Mouse (Mus musculus) neural tube, embryonic 13.5 days (tissue): ENCODE measurements at regions not wholly inside any gene's neighbourhood (a gene's known extent, or its start where the extent isn't known, plus 50 kb on each side); places are given as distances from the start of the nearest gene placed in this dataset.
A peak's percentile ranks its signal among the peaks of the same experiment; 100 is the strongest.

Experiments used
- ATAC-seq: fragments of 200-750 bp; cut with Nextera tagmentation; 2 replicates; pipeline ENCODE4 v1.8.0; 2017; ENCODE audit warnings: low read depth, mild to moderate bottlenecking, moderate TSS enrichment, moderate library complexity
- H3K27ac ChIP-seq: fragments of 300-500 bp; sonication (generic); replicated peaks from 2 replicates; pipeline ENCODE4 v1.5.1; 2015; ENCODE audit warnings: moderate library complexity, mild to moderate bottlenecking, inconsistent platforms
- H3K27me3 ChIP-seq: fragments of 300-500 bp; sonication (generic); 2 replicates; pipeline ENCODE4 v1.6.1; 2015; ENCODE audit warnings: mild to moderate bottlenecking, inconsistent platforms
- H3K36me3 ChIP-seq: fragments of 300-500 bp; sonication (generic); 2 replicates; pipeline ENCODE4 v1.6.1; 2015; ENCODE audit warnings: mild to moderate bottlenecking, inconsistent platforms
- H3K4me1 ChIP-seq: fragments of 300-500 bp; sonication (generic); replicated peaks from 2 replicates; pipeline ENCODE4 v1.6.1; 2015; ENCODE audit warnings: inconsistent platforms
- H3K4me2 ChIP-seq: fragments of 300-500 bp; sonication (generic); 2 replicates; pipeline ENCODE4 v1.6.1; 2015; ENCODE audit warnings: inconsistent platforms, mild to moderate bottlenecking, moderate library complexity
- H3K4me3 ChIP-seq: fragments of 300-500 bp; sonication (generic); 2 replicates; pipeline ENCODE4 v1.5.1; 2015; ENCODE audit warnings: mild to moderate bottlenecking, inconsistent platforms
- H3K9ac ChIP-seq: fragments of 300-500 bp; sonication (generic); 2 replicates; pipeline ENCODE4 v1.6.1; 2015; ENCODE audit warnings: moderate library complexity, mild to moderate bottlenecking, inconsistent platforms
- H3K9me3 ChIP-seq: fragments of 300-500 bp; sonication (generic); 2 replicates; pipeline ENCODE4 v1.6.1; 2016; ENCODE audit warnings: inconsistent platforms
- WGBS: fragments of 180-500 bp; shearing (Covaris S2); methylation state at CpG from one replicate; pipeline ENCODE4 v1.1.7; 2015; 5-methylcytosine and 5-hydroxymethylcytosine counted together

DNA sequence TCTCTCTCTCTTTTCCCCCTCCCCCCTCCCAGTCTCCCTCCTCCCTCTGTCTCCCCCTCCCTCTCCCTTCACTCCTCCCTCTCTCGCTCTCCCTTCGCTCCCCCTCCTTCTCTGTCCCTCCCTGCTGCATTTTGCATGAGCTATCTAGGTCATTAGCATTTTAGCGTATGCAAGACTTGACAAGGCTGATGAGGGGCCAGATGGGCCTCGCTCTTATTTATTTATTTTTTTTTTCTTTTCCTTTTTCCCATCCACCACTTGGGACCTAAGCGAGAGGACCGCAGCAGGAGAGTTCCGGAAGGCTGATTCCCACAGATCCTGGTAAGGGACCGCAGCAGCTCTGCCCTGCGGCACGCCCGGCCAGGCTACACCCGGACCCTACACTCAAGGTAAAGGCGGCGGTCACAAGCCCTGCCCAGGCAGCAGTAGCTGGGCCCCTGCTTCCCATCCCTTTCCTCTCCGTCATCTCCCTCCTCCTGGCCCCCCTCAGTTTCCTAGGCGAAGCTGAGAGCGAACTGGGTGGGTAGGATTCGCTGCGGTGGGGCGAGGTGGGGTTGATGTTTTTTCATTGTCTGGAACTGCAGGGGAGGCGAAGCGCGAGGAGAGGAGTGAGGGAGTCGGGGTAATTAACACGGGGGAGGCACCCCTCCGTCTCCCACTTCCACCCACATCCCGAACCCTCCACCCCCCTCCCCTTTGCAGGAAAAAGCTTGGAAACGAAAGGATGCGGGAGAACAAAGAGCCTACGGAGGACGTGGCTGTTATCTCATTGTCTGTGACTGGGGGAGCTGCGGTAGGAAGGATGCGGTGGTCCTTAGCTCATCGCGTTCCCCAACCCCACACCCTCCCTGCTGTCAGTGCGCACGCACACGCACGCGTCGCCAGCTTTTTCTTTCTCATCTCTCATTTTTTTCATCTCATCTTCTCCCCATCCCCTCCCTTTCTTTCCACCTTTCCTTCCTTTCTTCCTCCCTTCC, 485.8 kb downstream of the Prss52 start:
- peak overlapping the region; percentile 82 for H3K4me3 ChIP-seq
- H3K36me3 ChIP-seq, result peaks cover 30% of the 10 kb centered on the region
- H3K27me3 ChIP-seq, result no peaks in the 10 kb centered on the region; the same call in 1 of the 2 replicates
- WGBS, result under 1% methylated on average over 41 of the region's 41 CpGs
- ATAC-seq, result peak; percentile 41
- peak overlapping the region; percentile 99 for H3K9ac ChIP-seq
- H3K4me1 ChIP-seq, result peaks cover 42% of the 10 kb centered on the region
- peak overlapping the region; percentile 100 for H3K27ac ChIP-seq
- peak overlapping the region; percentile 93 for H3K4me2 ChIP-seq
- H3K9me3 ChIP-seq, result no peaks in the 10 kb centered on the region

GRCm38 (mm10) chr14:64590611-64591010, 486.5 kb downstream of the Prss52 start:
- H3K4me3 ChIP-seq, result peak overlapping the region; percentile 82
- no peaks in the 10 kb centered on the region; the same call in 1 of the 2 replicates for H3K27me3 ChIP-seq
- H3K27ac ChIP-seq, result peak overlapping the region; percentile 100
- WGBS, result 2% methylated on average over 15 of the region's 15 CpGs
- peaks cover 42% of the 10 kb centered on the region for H3K4me1 ChIP-seq
- peak overlapping the region; percentile 93 for H3K4me2 ChIP-seq
- H3K36me3 ChIP-seq, result peaks cover 30% of the 10 kb centered on the region
- no peaks in the 10 kb centered on the region for H3K9me3 ChIP-seq
- peak overlapping the region; percentile 99 for H3K9ac ChIP-seq
- no peak for ATAC-seq

DNA sequence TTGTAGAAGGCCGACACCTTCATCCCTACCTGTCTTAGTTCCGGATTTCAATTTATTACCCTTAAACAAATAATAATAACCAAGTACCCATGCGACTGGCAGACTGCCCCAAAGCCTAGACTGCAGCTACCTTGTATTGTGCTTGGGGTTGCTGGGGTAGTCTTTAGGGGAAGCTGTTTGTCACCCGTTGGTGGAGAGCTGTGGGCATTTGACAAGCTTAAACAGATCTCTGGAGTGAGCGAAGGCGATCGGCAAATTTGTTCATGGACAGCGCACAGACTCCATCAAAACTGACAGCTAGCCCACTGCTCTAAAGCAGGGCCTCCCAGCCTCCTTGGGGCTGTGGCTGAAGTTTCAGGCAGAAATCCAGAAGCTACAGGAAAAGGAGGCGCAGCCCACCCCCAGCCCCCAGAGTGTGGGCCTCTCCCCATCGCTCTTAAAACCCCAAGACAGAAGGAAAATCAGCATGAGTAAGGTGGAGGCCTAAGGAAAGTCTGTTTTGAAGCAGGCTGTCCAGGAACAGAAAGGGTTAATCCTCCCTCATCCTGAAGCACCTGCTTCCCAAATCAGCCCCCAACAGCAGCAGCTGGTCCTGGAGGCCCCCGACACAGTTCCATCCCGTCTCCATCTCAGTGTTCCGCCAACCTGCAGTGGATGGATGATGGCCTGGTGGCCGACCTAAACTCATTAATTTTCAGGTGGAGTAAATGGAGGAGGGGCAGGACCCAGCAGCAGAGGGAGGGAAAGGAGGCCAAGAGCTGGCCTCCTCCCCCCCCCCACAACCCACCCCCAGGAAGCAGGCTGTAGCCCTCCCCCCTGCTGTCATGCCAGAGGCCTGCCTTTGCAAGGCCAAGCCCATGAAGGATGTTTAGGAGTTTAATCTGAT, 487.2 kb downstream of the Prss52 start:
- H3K9ac ChIP-seq, result peak overlapping the region; percentile 99
- no peaks in the 10 kb centered on the region for H3K9me3 ChIP-seq
- peak overlapping the region; percentile 82 for H3K4me3 ChIP-seq
- H3K27ac ChIP-seq, result peak overlapping the region; percentile 100
- H3K36me3 ChIP-seq, result peaks cover 30% of the 10 kb centered on the region
- H3K4me1 ChIP-seq, result peaks cover 42% of the 10 kb centered on the region
- peak overlapping the region; percentile 93 for H3K4me2 ChIP-seq
- WGBS, result 4% methylated on average over 14 of the region's 14 CpGs
- ATAC-seq, result no peak
- H3K27me3 ChIP-seq, result no peaks in the 10 kb centered on the region; the same call in 1 of the 2 replicates

GRCm38 (mm10) chr14:64592176-64592575, 488.1 kb downstream of the Prss52 start:
- Histone ChIP-seq H3K27ac (peak overlapping the region; percentile 100), H3K9ac (peak overlapping the region; percentile 99), H3K4me2 (peak overlapping the region; percentile 93), H3K4me1 (peaks cover 41% of the 10 kb centered on the region), H3K9me3 (no peaks in the 10 kb centered on the region), H3K36me3 (peaks cover 30% of the 10 kb centered on the region), H3K27me3 (no peaks in the 10 kb centered on the region; the same call in 1 of the 2 replicates), H3K4me3 (peak overlapping the region; percentile 82)
- no peak for ATAC-seq
- WGBS, result 29% methylated on average over 6 of the region's 6 CpGs

DNA sequence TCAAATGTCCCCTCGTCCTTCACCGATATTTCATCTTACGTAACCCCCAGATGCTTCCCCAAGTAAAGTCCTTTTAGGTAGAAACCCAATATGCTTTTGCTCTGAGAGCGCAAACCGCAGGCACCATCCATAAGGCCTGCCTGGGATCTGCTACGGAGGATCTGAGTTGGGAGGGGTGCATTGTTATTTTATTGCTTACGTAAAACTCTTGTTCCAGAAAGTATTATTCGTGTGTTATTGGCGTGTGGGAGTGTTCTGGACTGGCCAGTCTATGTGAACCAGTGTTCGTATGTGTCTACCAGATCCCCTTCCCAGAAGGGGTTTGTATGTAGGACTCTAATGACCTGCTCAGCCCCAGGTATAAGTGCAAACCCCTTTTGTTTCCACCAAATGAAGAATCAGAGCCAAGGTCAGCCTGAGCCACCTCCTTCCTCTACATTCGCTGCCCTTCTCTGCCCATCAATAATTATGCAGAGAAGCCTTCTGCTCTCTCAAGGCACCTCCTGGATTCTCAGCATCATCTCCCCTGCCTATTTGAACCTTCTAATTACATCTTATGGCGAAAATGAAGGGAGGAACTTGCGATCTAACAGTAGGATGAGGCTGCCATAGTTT, 488.7 kb downstream of the Prss52 start:
- H3K4me2 ChIP-seq, result peak overlapping the region; percentile 93
- H3K4me1 ChIP-seq, result peaks cover 48% of the 10 kb centered on the region
- H3K27ac ChIP-seq, result peak overlapping the region; percentile 100
- WGBS, result 45% methylated on average over 13 of the region's 13 CpGs
- H3K9me3 ChIP-seq, result no peaks in the 10 kb centered on the region
- peaks cover 30% of the 10 kb centered on the region for H3K36me3 ChIP-seq
- peak overlapping the region; percentile 82 for H3K4me3 ChIP-seq
- H3K9ac ChIP-seq, result peak overlapping the region; percentile 99
- ATAC-seq, result no peak
- no peaks in the 10 kb centered on the region; the same call in 1 of the 2 replicates for H3K27me3 ChIP-seq

- Histone ChIP-seq H3K27me3 (no peaks in the 10 kb centered on the region; the same call in 1 of the 2 replicates), H3K4me2 (peak overlapping the region; percentile 93), H3K4me3 (peak overlapping the region; percentile 82), H3K36me3 (peaks cover 30% of the 10 kb centered on the region), H3K9ac (peak overlapping the region; percentile 99), H3K4me1 (peaks cover 54% of the 10 kb centered on the region), H3K9me3 (no peaks in the 10 kb centered on the region), H3K27ac (peak overlapping the region; percentile 100)
- no peak for ATAC-seq
- WGBS, result 0% methylated on average over 4 of the region's 4 CpGs
Measured at GRCm38 (mm10) chr14:64593564-64593963, 489.5 kb downstream of the Prss52 start.

DNA sequence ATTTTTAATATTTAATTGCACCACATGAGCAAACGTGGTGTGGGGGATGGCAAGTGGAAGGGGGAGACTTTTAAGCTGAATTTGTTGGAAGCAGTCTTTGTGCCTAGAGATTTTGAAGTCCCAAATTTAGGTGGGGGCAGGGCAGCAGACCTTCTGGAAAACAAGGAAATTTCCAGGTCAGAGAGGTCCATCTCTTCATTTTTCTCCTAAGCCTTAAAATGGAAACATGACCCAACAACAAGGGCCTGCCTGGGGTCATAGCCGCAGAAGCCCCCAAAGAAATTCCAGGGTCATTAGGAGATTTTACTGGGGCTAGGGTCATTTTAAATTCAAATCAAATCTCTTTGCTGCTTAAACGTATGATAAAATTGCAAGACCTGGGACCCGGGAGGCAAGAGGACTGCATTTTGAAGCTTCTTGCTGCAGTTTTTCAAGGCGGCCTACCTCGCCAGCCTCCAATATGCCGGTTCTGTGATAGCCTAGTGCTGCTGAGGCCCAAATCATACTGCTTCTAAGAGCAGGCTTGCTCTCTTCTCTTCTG, 490.0 kb downstream of the Prss52 start:
- Histone ChIP-seq H3K27me3 (no peaks in the 10 kb centered on the region; the same call in 1 of the 2 replicates), H3K4me3 (peak overlapping the region; percentile 82), H3K9ac (peak overlapping the region; percentile 99), H3K4me1 (peaks cover 54% of the 10 kb centered on the region), H3K36me3 (peaks cover 30% of the 10 kb centered on the region), H3K9me3 (no peaks in the 10 kb centered on the region), H3K4me2 (peak overlapping the region; percentile 93), H3K27ac (peak overlapping the region; percentile 100)
- WGBS, result 27% methylated on average over 7 of the region's 7 CpGs
- no peak for ATAC-seq

- Histone ChIP-seq H3K27me3 (no peaks in the 10 kb centered on the region; the same call in 1 of the 2 replicates), H3K9me3 (no peaks in the 10 kb centered on the region), H3K36me3 (peaks cover 27% of the 10 kb centered on the region), H3K4me2 (peak overlapping the region; percentile 93), H3K27ac (peak overlapping the region; percentile 100), H3K4me3 (peak overlapping the region; percentile 82; the same call in 1 of the 2 replicates), H3K9ac (peak overlapping the region; percentile 99), H3K4me1 (peaks cover 54% of the 10 kb centered on the region)
- WGBS, result 32% methylated on average over 10 of the region's 10 CpGs
- ATAC-seq, result peak; percentile 58
Measured at GRCm38 (mm10) chr14:64594811-64595522, 490.9 kb downstream of the Prss52 start.

DNA sequence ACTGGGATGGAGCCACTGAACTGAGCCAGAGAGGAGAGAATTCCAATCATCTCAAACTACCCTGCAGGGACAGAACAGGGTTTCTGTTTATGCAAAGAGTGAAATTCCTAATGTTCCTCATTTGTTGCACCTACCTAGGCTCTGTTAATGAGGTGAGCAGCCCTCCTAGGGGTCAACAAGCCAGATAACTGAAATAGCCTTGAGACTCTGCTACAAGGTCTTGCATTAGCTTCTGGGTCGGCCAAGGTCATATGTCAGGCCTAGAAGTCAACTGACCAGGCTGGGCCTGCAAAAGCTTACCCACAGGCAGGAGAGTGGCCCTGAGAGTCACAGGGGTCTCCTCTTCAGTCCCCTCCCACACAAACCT, 491.4 kb downstream of the Prss52 start:
- 45% methylated on average over 1 of the region's 1 CpGs for WGBS
- H3K27me3 ChIP-seq, result no peaks in the 10 kb centered on the region; the same call in 1 of the 2 replicates
- no peak overlapping the region for H3K4me3 ChIP-seq
- H3K9ac ChIP-seq, result peak overlapping the region; percentile 99
- peaks cover 23% of the 10 kb centered on the region for H3K36me3 ChIP-seq
- peak overlapping the region; percentile 100 for H3K27ac ChIP-seq
- no peak; the same call in 1 of the 2 replicates for ATAC-seq
- H3K4me1 ChIP-seq, result peaks cover 54% of the 10 kb centered on the region
- H3K4me2 ChIP-seq, result peak overlapping the region; percentile 93; the same call in 1 of the 2 replicates
- H3K9me3 ChIP-seq, result no peaks in the 10 kb centered on the region

DNA sequence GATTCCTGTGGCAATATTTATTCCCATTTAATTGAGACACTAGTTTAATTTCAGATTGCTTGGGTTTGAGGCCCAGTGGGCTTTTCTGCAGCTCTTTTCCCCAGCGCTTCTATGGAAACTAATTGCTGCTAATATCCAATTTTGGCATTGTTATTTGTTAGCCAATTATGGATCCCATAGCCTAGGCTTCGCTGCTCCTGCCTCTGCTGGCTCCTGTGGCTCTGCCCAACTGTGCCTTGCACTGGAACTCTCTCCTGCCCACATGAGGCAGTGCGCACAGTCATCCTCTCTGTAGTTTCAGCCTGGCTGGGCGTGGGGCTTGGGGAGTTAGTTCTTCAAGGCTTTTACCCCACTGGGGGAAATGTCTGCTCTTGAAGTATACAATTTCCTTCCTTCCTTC, 491.8 kb downstream of the Prss52 start:
- Histone ChIP-seq H3K27me3 (no peaks in the 10 kb centered on the region; the same call in 1 of the 2 replicates), H3K27ac (peak overlapping the region; percentile 100), H3K4me1 (peaks cover 54% of the 10 kb centered on the region), H3K36me3 (peaks cover 19% of the 10 kb centered on the region), H3K9me3 (no peaks in the 10 kb centered on the region), H3K4me2 (no peak overlapping the region), H3K9ac (peak overlapping the region; percentile 99), H3K4me3 (no peak overlapping the region)
- peak; percentile 36; the same call in 1 of the 2 replicates for ATAC-seq
- WGBS, result 71% methylated on average over 4 of the region's 4 CpGs
